Mouse (Mus musculus) midbrain, embryonic 10.5 days (tissue): ENCODE data around the gene Mmp17. TPM values are rescaled to one million over a fixed set of nuclear protein-coding genes. Genes with fewer than 3 reads are reported as not detected.

Source experiments
- polyA plus RNA-seq: library from polyadenylated mRNA; unstranded; fragments of >200 nt; fragmentation: Nextera tagmentation; extraction: Ambion mirVana; gene quantifications from 2 replicates; pipeline ENCODE4 v1.2.1, GENCODE M21; 2016

Gene Mmp17
- polyA plus RNA-seq, 1 experiment from 2014 or later = 3.7 TPM

Other genes starting within 250 kb of the Mmp17 start
- gene Sfswap, start 82.9 kb upstream of the Mmp17 start, polyA plus RNA-seq = 35.1 and 40.8 TPM in 2 replicates
- 6.3 and 8.1 TPM in 2 replicates for gene Zfp11, start 85.9 kb downstream of the Mmp17 start, polyA plus RNA-seq
- not detected in 2 replicates for gene Sept14, start 124.3 kb downstream of the Mmp17 start, polyA plus RNA-seq
- 181 and 185 TPM in 2 replicates for gene Mrps17, start 131.3 kb downstream of the Mmp17 start, polyA plus RNA-seq
- gene Nipsnap2, start 140.9 kb downstream of the Mmp17 start, polyA plus RNA-seq = 76.3 and 86.3 TPM in 2 replicates
- gene Psph, start 203.3 kb downstream of the Mmp17 start, polyA plus RNA-seq = 39.7 and 45.4 TPM in 2 replicates